Mouse (Mus musculus): ENCODE data around the gene Znfx1.

GRCm38 (mm10) chr2:167056210-167056941 lies 6.4 kb downstream of the Znfx1 start:
- TF ChIP-seq CTCF (IDR thresholded peaks at IDR 0.05; ENCODE audit: low read depth): no peak
- TF ChIP-seq EP300 (optimal IDR thresholded peaks at IDR 0.05): no peak

All from stomach, postnatal 0 days (tissue).